Mouse (Mus musculus) neural tube, embryonic 14.5 days (tissue): ENCODE measurements around the gene Lsm2. TPM values are rescaled to one million over a fixed set of nuclear protein-coding genes. Genes with fewer than 3 reads are reported as not detected.
A peak's percentile ranks its signal among the peaks of the same experiment; 100 is the strongest.
"Not testable (repeated sequence)": the region's sequence is repeated elsewhere in the genome, so short reads cannot be mapped to it uniquely, and the experiment has no call there.

Experiments
- ATAC-seq: fragments of 200-750 bp; cut with Nextera tagmentation; 2 replicates; pipeline ENCODE4 v1.8.0; 2017; ENCODE audit warnings: low read depth, mild to moderate bottlenecking, moderate TSS enrichment, moderate library complexity
- H3K27ac ChIP-seq: fragments of 300-500 bp; sonication (generic); 2 replicates; pipeline ENCODE4 v1.5.1; 2014; ENCODE audit warnings: low read depth, mild to moderate bottlenecking, control low read depth, low read length, moderate library complexity, mixed read lengths
- H3K27me3 ChIP-seq: fragments of 300-500 bp; sonication (generic); 2 replicates; pipeline ENCODE4 v1.6.1; 2014; ENCODE audit warnings: low read length; ENCODE audit not compliant: control insufficient read depth, insufficient read depth
- H3K36me3 ChIP-seq: fragments of 300-500 bp; sonication (generic); 2 replicates; pipeline ENCODE4 v1.6.1; 2014; ENCODE audit warnings: low read length, mixed read lengths; ENCODE audit not compliant: control insufficient read depth, insufficient read depth
- H3K4me1 ChIP-seq: fragments of 300-500 bp; sonication (generic); 2 replicates; pipeline ENCODE4 v1.6.1; 2014; ENCODE audit warnings: low read length; ENCODE audit not compliant: control insufficient read depth, insufficient read depth
- H3K4me2 ChIP-seq: fragments of 300-500 bp; sonication (generic); 2 replicates; pipeline ENCODE4 v1.6.1; 2014; ENCODE audit warnings: mild to moderate bottlenecking, low read depth, low read length, control low read depth
- H3K4me3 ChIP-seq: fragments of 300-500 bp; sonication (generic); 2 replicates; pipeline ENCODE4 v1.5.1; 2014; ENCODE audit warnings: low read depth, low read length, control low read depth, mixed read lengths
- H3K9ac ChIP-seq: fragments of 300-500 bp; sonication (generic); replicated peaks from 2 replicates; pipeline ENCODE4 v1.6.1; 2014; ENCODE audit warnings: low read depth, mild to moderate bottlenecking, control low read depth, low read length, mixed read lengths
- H3K9me3 ChIP-seq: fragments of 300-500 bp; sonication (generic); 2 replicates; pipeline ENCODE4 v1.6.1; 2016; ENCODE audit warnings: low read length; ENCODE audit not compliant: control insufficient read depth
- WGBS: fragments of 180-500 bp; shearing (Covaris S2); extraction: QIAGEN DNeasy Blood & Tissue Kit; methylation state at CpG from one replicate; pipeline ENCODE4 v1.1.7; 2014; 5-methylcytosine and 5-hydroxymethylcytosine counted together
- polyA plus RNA-seq: library from polyadenylated mRNA; unstranded; fragments of >200 nt; fragmentation: Nextera tagmentation; extraction: Ambion mirVana; gene quantifications from 2 replicates; pipeline ENCODE4 v1.2.1, GENCODE M21; 2014

The Lsm2 gene
- polyA plus RNA-seq, 1 experiment from 2014 or later, result 89.5 TPM

DNA sequence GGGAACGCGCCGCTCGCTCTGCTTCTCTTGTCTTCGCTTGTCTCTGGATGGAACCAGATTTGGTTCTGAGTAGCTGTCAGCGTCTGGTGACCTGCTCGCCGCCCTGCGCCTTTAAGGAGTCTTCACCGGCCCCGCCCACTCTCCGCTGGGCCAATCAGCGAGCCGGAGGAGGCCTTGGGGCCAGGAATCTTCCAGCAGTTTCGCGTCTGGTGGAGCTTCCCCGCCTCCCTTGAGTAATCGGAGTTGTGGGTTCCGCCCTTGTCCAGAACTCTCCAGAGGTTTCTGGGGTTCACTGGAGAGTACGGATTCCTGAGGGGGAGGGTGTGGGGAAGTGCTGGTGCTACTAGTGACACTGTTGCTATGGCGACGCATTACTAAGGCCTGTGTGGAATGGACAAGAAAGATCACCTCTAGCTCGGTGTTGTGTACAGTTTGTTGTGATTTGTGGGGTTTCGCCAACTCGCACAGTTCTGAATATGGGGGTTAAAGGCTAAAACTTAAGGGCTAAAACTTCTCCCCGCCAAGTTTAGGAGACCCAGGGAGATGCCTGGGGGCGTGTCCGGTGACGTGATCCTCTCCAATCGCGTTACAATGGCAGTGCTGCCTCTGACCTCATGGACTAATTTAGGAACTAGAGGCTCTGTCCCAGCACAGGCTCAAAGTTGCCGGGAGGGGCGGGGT is 9.5 kb upstream of the Lsm2 start, which contains the start of the genes Hspa1a and Hspa1l:
TSS of gene Hspa1a (minus strand) at position 88 of the 681 bp plus-strand sequence.
TSS of gene Hspa1l (plus strand) at position 635 of the 681 bp plus-strand sequence.
- not testable (repeated sequence) for H3K36me3 ChIP-seq, H3K9ac ChIP-seq, H3K27ac ChIP-seq, H3K4me1 ChIP-seq, H3K9me3 ChIP-seq
- Histone ChIP-seq H3K27me3 (peaks cover 12% of the 10 kb centered on the region), H3K4me3 (peak within 1 kb of the TSS; percentile 35), H3K4me2 (peak within 1 kb of the TSS; percentile 73)
- ATAC-seq, result peak; percentile 95
- under 1% methylated on average over 27 of the region's 33 CpGs for WGBS

DNA sequence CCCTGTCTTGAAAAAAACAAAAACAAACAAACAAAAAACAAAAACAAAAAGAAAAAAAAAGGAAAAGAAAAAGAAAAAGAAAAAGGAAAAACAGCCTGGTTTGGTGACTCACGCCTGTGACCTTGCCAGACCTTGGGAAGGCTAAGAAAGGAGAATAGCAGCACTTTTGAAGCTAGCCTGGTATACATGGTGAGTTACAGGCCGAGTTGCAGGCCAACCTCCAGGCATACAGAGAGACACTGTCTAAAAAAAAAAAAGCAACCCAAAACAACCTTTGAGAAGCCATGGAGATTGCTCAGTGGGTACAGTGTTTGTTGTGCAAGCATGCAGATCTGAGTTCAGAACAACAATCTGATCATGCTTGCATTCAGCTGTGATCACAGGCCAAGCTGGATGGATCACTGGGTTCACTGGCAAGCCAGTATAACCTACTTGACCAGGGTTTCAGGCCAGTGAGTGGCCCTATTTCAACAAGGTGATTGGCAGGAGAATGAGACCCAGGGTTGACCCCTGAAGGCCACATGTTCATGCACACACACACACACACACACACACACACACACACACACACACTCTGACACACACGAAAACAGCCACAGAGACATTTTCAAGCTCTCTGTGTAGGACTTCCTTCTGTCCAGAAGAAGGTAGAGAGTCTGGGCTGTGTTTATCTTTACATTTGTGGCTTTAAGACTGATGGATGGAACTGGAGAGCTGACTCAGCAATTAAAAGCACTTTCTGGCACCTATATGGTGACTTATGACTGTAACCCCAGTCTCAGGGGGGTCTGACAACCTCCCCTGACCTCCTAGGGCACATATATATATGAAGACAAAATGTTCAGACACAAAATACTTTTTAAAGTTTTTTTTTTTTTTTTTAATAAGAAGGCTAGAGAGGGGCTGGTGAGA is 5.8 kb upstream of the Lsm2 start:
- WGBS, result 84% methylated on average over 3 of the region's 3 CpGs
- H3K4me2 ChIP-seq, result no peak overlapping the region
- ATAC-seq, result no peak
- H3K4me1 ChIP-seq, result peaks cover 6% of the 10 kb centered on the region; the same call in 1 of the 2 replicates
- no peak overlapping the region for H3K27ac ChIP-seq
- no peaks in the 10 kb centered on the region for H3K36me3 ChIP-seq
- no peak overlapping the region for H3K9ac ChIP-seq
- H3K4me3 ChIP-seq, result no peak overlapping the region
- H3K9me3 ChIP-seq, result no peaks in the 10 kb centered on the region
- no peaks in the 10 kb centered on the region for H3K27me3 ChIP-seq

DNA sequence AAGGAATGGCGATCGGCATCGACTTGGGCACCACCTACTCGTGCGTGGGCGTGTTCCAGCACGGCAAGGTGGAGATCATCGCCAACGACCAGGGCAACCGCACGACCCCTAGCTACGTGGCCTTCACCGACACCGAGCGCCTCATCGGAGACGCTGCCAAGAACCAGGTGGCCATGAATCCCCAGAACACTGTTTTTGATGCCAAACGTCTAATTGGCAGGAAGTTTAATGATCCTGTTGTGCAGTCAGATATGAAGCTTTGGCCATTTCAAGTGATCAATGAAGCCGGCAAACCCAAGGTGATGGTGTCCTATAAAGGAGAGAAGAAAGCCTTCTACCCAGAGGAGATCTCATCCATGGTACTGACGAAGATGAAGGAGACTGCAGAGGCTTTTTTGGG is 4.7 kb upstream of the Lsm2 start:
- 97% methylated on average over 20 of the region's 20 CpGs for WGBS
- no peak for ATAC-seq
- H3K9me3 ChIP-seq, result no peaks in the 10 kb centered on the region
- H3K9ac ChIP-seq, result no peak overlapping the region
- no peak overlapping the region for H3K27ac ChIP-seq
- H3K36me3 ChIP-seq, result no peaks in the 10 kb centered on the region
- peaks cover 11% of the 10 kb centered on the region; the same call in 1 of the 2 replicates for H3K4me1 ChIP-seq
- H3K4me2 ChIP-seq, result no peak overlapping the region
- no peak overlapping the region for H3K4me3 ChIP-seq
- no peaks in the 10 kb centered on the region for H3K27me3 ChIP-seq

DNA sequence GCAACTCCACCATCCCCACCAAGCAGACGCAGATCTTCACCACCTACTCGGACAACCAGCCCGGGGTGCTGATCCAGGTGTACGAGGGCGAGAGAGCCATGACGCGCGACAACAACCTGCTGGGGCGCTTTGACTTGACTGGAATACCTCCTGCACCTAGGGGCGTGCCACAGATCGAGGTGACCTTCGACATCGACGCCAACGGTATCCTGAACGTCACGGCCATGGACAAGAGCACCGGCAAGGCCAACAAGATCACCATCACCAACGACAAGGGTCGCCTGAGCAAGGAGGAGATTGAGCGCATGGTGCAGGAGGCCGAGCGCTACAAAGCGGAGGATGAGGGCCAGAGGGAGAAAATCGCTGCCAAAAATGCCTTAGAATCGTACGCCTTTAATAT is 3.4 kb upstream of the Lsm2 start:
- 90% methylated on average over 27 of the region's 27 CpGs for WGBS
- no peak overlapping the region for H3K4me2 ChIP-seq
- no peak overlapping the region for H3K27ac ChIP-seq
- H3K4me3 ChIP-seq, result no peak overlapping the region
- H3K4me1 ChIP-seq, result peaks cover 13% of the 10 kb centered on the region; the same call in 1 of the 2 replicates
- no peaks in the 10 kb centered on the region for H3K36me3 ChIP-seq
- H3K9ac ChIP-seq, result no peak overlapping the region
- no peaks in the 10 kb centered on the region for H3K27me3 ChIP-seq
- no peaks in the 10 kb centered on the region for H3K9me3 ChIP-seq
- no peak for ATAC-seq

DNA sequence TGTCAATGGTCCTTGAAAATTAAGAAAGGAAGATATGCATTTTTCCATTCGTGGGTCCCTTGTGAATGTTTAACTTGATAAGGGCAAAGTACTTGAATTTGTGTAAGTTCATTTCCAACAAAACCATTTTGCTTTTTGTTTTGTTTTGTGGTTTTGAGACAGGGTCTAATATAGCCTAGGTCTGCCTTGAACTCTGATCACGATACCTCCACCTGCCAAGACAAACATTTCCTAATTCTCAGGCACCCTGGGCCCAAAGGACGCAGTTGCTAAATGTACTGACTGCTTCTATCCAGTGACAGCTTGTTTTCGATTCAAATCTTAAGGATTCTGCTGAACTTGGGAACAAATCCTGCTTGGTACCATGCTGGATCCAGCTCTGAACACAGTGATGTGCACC is 2.0 kb upstream of the Lsm2 start:
- H3K27ac ChIP-seq, result no peak overlapping the region
- 96% methylated on average over 4 of the region's 4 CpGs for WGBS

DNA sequence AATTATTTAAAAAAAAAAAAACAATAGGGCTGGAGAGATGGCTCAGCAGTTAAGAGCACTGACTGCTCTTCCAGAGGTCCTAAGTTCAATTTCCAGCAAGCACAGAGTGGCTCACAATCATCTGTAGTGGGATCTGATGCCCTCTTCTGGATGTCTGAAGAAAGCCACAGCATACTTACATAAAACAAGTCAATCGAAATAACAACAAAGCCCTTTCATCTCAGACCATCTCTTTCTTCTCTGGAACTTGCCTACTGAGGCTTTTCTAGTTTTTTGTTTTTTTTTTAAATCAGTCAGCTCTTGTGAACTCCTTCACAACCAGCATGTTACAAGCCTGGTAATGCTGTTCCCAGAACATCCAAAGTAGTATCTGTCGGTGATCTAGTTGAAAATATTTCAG is 1.0 kb upstream of the Lsm2 start:
- peak overlapping the region; percentile 97 for H3K4me2 ChIP-seq
- no peak for ATAC-seq
- 17% methylated on average over 2 of the region's 2 CpGs for WGBS
- H3K9me3 ChIP-seq, result no peaks in the 10 kb centered on the region
- no peaks in the 10 kb centered on the region for H3K27me3 ChIP-seq
- H3K36me3 ChIP-seq, result no peaks in the 10 kb centered on the region
- no peak overlapping the region for H3K27ac ChIP-seq
- no peak overlapping the region; the same call in 1 of the 2 replicates for H3K9ac ChIP-seq
- H3K4me3 ChIP-seq, result peak overlapping the region; percentile 80
- peaks cover 13% of the 10 kb centered on the region; the same call in 1 of the 2 replicates for H3K4me1 ChIP-seq

More for the DNA sequence above, 2.0 kb upstream of the Lsm2 start:
- ATAC-seq, result no peak
- Histone ChIP-seq H3K4me3 (no peak overlapping the region), H3K9ac (no peak overlapping the region), H3K4me2 (no peak overlapping the region), H3K9me3 (no peaks in the 10 kb centered on the region), H3K27me3 (no peaks in the 10 kb centered on the region), H3K36me3 (no peaks in the 10 kb centered on the region), H3K4me1 (peaks cover 13% of the 10 kb centered on the region; the same call in 1 of the 2 replicates)

DNA sequence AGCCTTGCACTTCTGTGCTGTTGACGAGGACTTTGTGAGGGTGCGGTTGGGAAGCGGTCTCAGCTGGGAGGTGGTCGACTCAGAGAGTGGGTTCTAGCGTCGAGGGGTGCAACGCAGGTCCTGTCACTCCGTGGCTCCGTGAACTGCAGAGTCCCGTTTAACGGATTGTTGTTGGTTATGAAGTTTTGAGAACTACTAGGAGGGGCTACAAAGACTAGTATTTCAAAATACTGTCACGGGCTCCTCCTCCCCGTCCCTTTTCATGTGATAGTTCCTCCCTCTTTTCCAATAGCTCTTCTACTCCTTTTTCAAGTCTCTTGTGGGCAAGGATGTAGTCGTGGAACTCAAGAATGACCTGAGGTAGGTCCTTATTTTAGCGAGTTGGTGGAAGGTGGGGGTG is 666 bp downstream of the Lsm2 start:
- H3K9ac ChIP-seq, result peak overlapping the region; percentile 81
- H3K4me3 ChIP-seq, result peak overlapping the region; percentile 80
- peak overlapping the region; percentile 97 for H3K4me2 ChIP-seq
- peaks cover 13% of the 10 kb centered on the region; the same call in 1 of the 2 replicates for H3K4me1 ChIP-seq
- H3K27me3 ChIP-seq, result no peaks in the 10 kb centered on the region
- peak overlapping the region; percentile 97; the same call in 1 of the 2 replicates for H3K27ac ChIP-seq
- ATAC-seq, result no peak
- H3K36me3 ChIP-seq, result peaks cover 8% of the 10 kb centered on the region
- H3K9me3 ChIP-seq, result no peaks in the 10 kb centered on the region
- WGBS, result under 1% methylated on average over 15 of the region's 15 CpGs

DNA sequence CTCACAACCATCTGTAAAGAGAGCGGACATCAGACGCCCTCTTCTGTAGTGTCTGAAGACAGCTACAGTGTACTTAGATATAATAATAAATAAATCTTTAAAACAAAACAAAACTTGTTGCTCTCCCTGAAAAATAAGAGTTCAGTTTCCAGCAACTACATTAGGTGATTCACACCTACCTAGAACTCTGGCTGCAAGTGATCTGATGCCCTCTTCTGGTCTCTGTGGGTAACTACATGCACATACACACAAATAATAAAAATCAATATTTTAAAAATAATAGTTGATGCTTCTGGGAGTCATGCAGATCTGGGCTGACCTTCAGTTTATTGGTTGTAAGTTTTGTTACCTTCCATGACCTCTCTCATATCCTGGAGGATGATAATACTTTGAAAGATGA is 2.6 kb downstream of the Lsm2 start:
- H3K4me3 ChIP-seq, result no peak overlapping the region
- no peaks in the 10 kb centered on the region for H3K9me3 ChIP-seq
- peaks cover 8% of the 10 kb centered on the region for H3K36me3 ChIP-seq
- peaks cover 13% of the 10 kb centered on the region; the same call in 1 of the 2 replicates for H3K4me1 ChIP-seq
- H3K27me3 ChIP-seq, result no peaks in the 10 kb centered on the region
- 80% methylated on average over 2 of the region's 2 CpGs for WGBS
- no peak overlapping the region for H3K9ac ChIP-seq
- H3K27ac ChIP-seq, result no peak overlapping the region
- no peak for ATAC-seq
- no peak overlapping the region for H3K4me2 ChIP-seq

DNA sequence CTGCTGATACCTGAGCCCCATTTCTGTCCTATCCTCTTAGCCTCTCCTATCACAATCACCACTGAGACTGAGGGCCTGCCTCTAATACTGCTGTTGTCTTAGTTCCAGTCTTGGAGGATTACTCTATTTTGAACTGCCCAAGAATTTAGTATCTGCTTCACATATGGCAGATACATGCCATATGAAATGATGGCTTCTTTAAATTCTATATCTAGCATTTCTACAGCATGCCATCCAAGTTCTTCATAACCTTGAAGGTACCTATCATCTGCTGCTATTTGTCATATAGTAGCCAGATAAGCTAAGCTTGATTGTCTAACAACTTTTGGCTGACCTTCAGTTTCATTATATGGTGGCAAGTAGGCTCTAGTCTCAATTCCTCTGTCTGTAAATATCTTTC is 13.1 kb downstream of the Lsm2 start:
- no peak for ATAC-seq
- H3K4me1 ChIP-seq, result no peaks in the 10 kb centered on the region
- no peak overlapping the region for H3K4me3 ChIP-seq
- no peak overlapping the region for H3K27ac ChIP-seq
- H3K9ac ChIP-seq, result no peak overlapping the region
- no peaks in the 10 kb centered on the region for H3K36me3 ChIP-seq
- no peak overlapping the region for H3K4me2 ChIP-seq
- H3K9me3 ChIP-seq, result no peaks in the 10 kb centered on the region
- H3K27me3 ChIP-seq, result no peaks in the 10 kb centered on the region
